Mouse (Mus musculus) T-cell, adult 2 months (primary cell): ENCODE measurements at regions not wholly inside any gene's neighbourhood (a gene's known extent, or its start where the extent isn't known, plus 50 kb on each side); places are given as distances from the start of the nearest gene placed in this dataset.

Experiments used
- DNase-seq: peaks from one replicate; pipeline ENCODE4 v3.0.0; 2022; ENCODE audit warnings: low spot score

DNA sequence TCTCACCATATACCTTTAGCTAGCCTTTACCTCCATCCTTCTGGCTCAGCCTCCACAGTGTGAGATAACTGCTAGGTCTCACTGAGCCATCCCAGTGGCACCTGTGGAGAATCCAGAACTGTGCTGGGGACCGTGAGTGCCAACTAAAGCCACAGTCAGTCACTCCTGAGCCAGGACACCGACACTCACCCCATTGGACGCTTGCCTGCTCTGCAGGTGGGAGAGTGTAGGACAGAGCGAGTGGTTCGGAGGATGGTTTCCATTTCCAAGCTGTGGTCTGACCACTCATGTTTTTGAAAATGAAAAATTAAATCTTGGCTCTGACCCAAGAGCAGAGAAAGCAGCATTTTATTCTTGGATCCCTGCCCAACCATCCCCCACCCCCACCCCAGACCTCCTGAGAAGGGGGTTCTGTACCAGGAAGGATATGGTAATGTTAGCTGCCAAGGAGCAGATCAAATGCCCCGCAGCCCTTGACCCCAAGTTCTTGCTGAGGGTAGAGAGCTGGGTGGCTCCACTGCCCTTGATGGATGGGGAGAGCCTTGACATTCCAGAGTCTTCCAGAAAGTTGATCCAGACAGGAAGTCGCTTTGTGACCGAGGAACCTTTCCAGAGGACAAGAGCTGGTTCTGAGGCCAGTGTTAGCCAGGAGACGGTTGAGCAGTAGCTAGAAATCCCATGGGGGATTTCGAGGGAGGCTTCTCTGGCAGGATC is 83.3 kb upstream of the Smim23 start:
- no peak for DNase-seq

DNA sequence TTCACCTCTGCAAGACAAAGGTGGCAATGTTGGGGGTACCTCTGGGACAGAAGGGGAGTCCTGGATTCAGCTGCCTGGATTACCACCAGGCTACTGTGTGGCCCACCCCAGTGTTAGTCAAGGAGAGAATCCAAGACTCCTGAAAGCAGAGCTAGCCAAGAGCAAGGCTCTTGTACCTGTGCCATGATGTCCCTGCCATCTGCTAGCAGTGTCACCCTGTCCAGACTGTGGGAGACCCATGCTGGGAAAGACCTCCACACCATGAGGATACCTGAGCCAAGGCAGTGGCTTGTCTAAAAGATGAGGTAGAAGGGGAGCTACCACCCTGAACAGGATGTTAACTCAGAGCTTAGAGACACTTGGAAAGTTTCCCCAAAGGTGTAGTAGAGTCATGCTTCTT is 79.6 kb upstream of the Smim23 start:
- no peak for DNase-seq

DNA sequence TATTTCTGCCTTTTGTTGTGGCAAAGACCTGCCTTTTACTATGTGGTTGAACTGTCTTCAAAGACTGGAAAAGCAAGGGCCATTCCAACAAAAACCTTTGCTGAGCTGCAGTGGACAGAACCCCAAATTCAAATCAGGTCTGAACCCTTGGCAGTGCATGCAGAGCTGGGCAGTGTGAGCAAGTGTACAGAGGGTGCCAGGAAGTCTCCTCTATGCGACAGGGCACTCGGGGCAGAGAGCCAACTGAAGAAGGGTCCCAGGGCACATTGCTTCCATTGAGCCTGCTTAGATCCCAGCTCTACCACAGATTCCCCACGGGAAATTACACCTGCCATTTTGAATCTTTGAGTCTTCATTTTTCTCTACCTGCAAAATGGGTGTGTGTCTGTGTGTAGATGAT is 79.0 kb upstream of the Smim23 start:
- no peak for DNase-seq

DNA sequence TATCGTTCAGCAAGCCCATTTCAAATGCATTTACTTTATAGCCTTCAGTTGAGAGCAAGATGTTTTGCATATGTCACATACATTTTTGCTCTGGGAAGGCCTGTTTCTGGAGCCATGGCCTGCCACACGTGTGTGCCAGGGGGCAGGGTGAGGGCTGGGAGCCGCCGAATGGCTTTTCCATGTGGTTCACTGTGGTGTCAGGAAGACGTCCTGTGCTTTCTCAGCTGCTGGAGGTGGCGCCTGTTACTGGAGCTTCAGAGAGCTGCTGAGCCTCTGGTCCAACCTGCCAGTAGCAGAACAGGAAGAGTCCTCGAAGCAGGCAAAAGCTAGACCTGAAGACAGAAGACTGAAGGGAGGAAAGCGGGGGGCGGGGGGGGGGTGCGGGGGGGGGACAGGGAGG is 78.5 kb upstream of the Smim23 start:
- no peak for DNase-seq

DNA sequence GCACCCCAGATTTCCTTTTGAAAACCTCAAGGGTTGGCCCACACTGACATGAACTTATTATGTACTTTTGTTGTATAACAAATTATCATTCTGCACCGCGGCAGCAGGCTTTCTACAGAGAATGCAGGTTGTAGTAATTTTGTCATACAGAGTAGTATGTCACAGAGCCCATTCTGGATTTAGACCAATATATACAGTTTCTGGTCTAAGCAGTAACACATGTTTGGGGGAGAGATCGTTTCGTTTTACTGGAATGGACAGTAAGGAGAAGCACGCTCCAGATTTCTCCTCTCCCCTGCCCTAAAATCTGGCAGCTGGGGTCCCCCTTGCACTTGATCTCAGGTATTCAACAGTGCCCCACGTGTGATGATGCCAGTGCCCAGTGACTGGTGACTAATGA is 76.0 kb upstream of the Smim23 start:
- no peak for DNase-seq

DNA sequence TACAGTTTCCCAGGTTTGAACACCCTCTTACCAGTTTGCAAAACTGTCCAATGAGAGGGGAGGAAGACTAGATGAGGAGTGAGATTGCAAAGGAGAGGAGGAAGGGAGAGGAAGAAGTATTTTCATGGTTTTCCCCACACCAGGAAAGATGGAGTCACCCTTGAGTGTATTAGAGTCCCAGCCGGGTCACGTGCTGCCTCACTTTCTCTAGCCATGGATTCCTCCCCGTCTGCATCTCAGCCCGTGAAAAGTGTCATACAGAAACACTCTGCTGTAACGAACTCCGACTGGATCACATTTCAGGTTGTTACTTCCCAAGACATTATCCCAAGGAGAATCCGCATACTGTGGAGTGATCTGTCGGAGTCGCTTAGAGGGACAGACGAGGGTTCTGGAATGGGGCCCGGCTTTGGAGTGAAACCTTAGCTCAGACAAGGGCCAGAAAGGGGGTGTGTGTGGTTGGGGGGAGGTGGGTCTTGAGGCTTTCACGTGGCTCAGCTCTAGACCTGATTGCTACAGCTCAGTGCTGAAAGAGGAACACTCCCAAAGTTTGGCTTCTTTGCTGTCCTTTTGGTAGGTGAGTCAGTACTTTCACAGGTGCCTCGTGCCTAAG is 75.3 kb upstream of the Smim23 start:
- DNase-seq = no peak

DNA sequence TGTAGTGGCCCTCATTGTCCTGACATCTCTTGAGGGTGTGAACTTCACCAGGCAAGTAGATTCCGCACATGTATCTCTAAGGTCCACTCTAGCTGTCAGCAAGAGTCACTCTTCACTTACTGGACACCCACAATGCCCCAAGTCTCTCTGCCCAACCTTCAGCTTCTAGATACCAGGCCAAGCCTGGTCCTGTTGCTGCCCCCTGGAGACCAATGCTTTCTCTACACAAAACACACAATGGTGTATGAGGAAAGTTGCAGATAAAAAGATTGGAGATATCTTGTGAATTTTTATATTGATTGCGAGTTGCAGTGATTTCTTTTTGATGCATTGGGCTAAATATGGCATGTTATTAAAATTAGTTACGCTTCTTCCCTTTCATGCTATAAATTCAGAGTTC is 71.0 kb upstream of the Smim23 start:
- no peak for DNase-seq

DNA sequence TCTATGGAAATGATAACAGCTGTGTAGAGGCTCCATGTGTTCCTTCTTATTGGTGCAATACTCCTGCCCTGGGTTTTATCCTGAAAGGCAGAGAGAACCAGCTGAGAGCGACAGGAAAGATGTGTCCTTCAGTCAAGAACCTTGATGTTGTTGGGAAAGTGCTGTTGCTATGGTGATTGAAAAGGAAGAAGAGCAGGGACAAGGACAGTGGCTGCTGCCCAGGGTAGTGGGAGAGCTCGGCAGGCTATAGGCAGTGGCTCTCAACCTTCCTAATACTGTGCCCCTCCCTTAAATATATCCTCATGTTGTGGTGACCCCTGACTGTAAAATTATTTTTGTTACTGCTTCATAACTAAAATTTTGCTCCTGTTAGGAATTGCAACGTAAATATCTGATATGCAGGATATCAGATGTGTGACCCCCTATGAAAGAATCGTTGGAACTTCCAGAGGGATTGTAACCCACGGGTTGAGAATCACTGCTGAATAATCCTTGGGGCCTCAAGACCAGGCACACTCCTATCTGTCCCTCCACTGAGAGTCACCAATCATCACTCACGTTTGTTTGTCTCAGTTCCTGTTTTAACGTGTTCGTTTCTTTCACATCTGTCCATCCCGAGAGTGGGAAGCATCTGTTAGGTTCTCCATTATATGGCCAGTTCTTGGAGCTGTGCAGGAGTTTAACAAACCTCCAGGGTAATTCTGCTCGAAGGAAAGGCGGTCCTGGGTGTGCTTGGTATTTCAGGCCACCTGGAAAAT is 68.9 kb upstream of the Smim23 start:
- DNase-seq = no peak

DNA sequence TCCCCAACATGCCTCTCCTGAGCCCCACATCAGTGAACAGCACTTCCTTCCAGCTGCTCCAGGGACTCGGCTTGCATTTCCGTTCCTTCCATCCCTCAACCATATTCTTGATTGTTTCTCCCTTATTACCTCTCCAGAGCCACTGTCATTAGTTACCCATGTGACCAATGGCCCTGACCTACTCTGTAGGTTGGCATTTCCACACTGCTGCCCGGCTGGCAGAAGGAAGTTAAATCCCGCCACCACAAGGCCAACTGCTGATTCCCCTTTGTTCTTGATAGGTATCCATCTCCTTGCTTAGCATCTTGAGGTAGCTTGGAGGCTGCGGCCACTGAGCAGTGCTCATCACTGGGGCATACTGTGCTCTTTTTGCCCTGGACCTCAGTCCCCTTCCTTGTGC is 68.1 kb upstream of the Smim23 start:
- no peak for DNase-seq

DNA sequence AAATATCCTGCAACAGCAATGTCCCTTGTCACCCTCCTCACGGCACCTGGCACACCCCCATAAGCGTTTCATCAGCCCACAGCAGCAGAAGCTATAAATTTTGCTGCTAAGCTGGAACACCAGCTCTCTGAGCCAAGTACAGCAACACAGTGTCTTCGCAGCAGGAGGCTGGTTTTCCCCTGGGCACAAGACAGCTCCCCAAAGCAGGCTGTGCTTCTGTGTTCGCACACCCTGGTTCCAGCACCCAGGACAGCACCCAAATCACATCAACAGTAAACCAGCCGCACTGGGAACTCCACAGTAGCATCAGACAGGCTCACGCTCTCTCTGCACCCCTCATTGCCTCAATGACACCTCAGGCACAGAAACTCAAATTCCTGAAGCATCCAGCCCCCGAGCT is 64.8 kb upstream of the Smim23 start:
- DNase-seq = no peak

DNA sequence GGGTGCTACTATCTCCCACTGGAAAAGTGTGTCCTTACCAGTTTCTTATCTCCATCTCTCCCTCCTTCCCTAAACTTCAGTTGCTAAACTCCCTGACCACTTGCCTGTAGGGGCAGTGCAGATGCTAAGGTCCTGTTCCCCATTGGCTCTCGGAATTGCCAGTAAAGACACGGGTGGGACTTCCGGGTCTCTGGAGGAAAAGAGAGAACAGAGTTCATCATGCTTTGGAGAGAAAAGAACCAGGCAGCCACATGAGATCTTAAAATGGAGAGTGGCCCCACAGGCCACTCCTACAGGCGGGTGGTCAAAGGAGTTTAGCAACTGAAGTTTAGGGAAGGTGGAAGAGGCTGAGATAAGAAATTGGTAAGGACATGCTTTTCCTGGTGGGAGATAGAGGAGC is 60.3 kb upstream of the Smim23 start:
- DNase-seq = no peak

DNA sequence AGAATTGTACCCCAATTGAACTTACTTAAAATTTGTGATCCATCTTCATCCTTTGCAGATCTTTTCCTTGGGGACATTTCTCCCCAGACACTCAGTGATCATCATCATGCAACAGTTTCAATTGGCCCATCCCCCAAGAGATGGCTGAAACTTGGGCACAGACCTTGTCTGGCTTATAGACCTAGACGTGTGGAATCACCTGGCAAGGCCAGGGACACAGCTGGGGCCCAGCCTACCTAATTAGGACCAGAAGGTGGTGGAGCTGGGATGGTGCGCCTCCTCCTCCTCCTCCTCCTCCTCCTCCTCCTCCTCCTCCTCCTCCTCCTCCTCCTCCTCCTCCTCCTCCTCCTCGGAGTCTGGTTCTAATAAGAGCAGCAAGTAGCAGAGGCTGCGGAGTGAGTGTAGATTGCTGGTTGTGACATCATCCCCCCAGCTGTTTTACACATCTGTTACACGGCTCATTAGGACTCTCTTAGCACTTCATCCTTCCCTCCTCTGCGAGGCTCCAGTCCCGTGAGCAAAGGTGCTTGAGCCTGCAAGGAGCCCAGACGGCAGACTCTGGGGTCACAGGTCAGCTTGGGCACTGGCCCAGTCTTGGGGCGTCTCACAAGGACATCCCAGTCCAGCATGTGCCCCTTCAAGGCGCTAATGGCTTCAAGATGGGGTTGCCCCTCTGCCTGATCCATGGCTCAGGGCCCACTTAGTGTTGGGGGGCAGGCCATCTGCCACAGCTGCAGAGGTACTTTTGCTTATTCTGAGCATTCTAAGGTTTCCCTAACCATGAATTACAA is 58.9 kb upstream of the Smim23 start:
- DNase-seq = no peak

DNA sequence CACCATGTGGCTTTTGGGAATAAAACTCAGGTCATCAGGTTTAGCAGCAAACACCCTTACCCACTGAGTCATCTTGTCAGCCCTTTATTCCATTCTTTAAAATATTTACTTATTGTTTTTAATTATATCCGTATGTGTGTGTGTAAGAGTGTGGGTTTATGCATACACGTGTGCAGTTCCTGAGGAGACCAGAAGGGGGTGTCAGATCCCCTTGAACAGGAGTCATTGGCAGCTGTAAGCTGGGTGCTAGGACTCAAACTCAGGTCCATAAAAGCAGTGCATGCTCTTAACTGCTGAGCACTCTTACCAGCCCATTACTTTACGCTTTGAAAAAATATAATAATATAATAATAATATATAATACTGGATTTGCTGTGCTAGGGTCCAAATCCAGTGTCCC is 54.6 kb upstream of the Smim23 start:
- DNase-seq = no peak
